ENCODE assay signal across 8 mouse cellular contexts in genomic region chr15:12823455-12824119, GRCm38 (mm10). TPM values are rescaled to one million over a fixed set of nuclear protein-coding genes. Genes with fewer than 3 reads are reported as not detected.
A peak's percentile ranks its signal among the peaks of the same experiment; 100 is the strongest.
DNase-seq lines count a peak whose midpoint lies in the region; ATAC-seq and TF ChIP-seq lines count a peak whose summit lies in the region.

No protein-coding gene starts in this region.

- intact Hi-C loops in left cerebral cortex, postnatal 4 days (cut with DNase I), result loop anchor here (10.0 kb wide), 1 partner anchor 839 kb away; no protein-coding TSS in a partner anchor

- no peaks in the 10 kb centered on the region for H3K9me3 ChIP-seq in lung, embryonic 14.5 days (ENCODE audit: low read depth, low read length)
- no peaks in the 10 kb centered on the region for H3K9me3 ChIP-seq in embryonic facial prominence, embryonic 13.5 days
- H3K9me3 ChIP-seq in limb, embryonic 10.5 days (replicated peaks), result no peaks in the 10 kb centered on the region

- H3K4me1 ChIP-seq in lung, embryonic 14.5 days (ENCODE audit: insufficient read depth), result peaks cover 10% of the 10 kb centered on the region; the same call in 1 of the 2 replicates
- H3K4me1 ChIP-seq in embryonic facial prominence, embryonic 13.5 days, result peaks cover 27% of the 10 kb centered on the region
- peaks cover 16% of the 10 kb centered on the region for H3K4me1 ChIP-seq in limb, embryonic 10.5 days
- H3K4me1 ChIP-seq in olfactory bulb, adult 2 months (ENCODE audit: control insufficient read depth, insufficient read depth, low read length), result peaks cover 10% of the 10 kb centered on the region

- no peak for TF ChIP-seq POLR2A in olfactory bulb, adult 2 months (IDR thresholded peaks at IDR 0.05; ENCODE audit: insufficient read depth, low read depth, low read length)

- WGBS in lung, embryonic 14.5 days, result 81% methylated on average over 2 of the region's 2 CpGs
- 84% methylated on average over 2 of the region's 2 CpGs for WGBS in embryonic facial prominence, embryonic 13.5 days
- 96% methylated on average over 2 of the region's 2 CpGs for WGBS in limb, embryonic 10.5 days
- WGBS in olfactory bulb, adult 2 months, result 95% methylated on average over 2 of the region's 2 CpGs

- no peak for DNase-seq in lung, embryonic 14.5 days
- DNase-seq in lung, postnatal 14 days, result no peak
- no peak for DNase-seq in limb, embryonic 10.5 days (ENCODE audit: low spot score)
- DNase-seq in left cerebral cortex, postnatal 4 days, result no peak
- no peak for DNase-seq in urinary bladder, adult 18-20 months (ENCODE audit: low spot score in 2 of 2)

- peak overlapping the region; percentile 79; the same call in 1 of the 2 replicates for H3K27ac ChIP-seq in lung, embryonic 14.5 days (ENCODE audit: low read depth)
- peak overlapping the region; percentile 80; the same call in 1 of the 2 replicates for H3K27ac ChIP-seq in embryonic facial prominence, embryonic 13.5 days
- peak overlapping the region; percentile 95 for H3K27ac ChIP-seq in limb, embryonic 10.5 days
- H3K27ac ChIP-seq in olfactory bulb, adult 2 months (ENCODE audit: insufficient read depth, low read depth, low read length), result no peak overlapping the region

- H3K36me3 ChIP-seq in lung, embryonic 14.5 days (ENCODE audit: insufficient read depth), result peaks cover 46% of the 10 kb centered on the region
- peaks cover 51% of the 10 kb centered on the region for H3K36me3 ChIP-seq in embryonic facial prominence, embryonic 13.5 days
- peaks cover 67% of the 10 kb centered on the region for H3K36me3 ChIP-seq in limb, embryonic 10.5 days

- peak overlapping the region; percentile 94 for H3K4me3 ChIP-seq in lung, embryonic 14.5 days (ENCODE audit: low read depth, low read length)
- peak overlapping the region; percentile 72 for H3K4me3 ChIP-seq in embryonic facial prominence, embryonic 13.5 days
- peak overlapping the region; percentile 76 for H3K4me3 ChIP-seq in limb, embryonic 10.5 days
- H3K4me3 ChIP-seq in olfactory bulb, adult 2 months (ENCODE audit: insufficient read depth, low read depth, low read length), result 0 out of 2 replicates have a peak overlapping the region, but pooled peaks have one; percentile 66

- ATAC-seq in lung, embryonic 14.5 days (ENCODE audit: insufficient read depth), result no peak
- no peak for ATAC-seq in embryonic facial prominence, embryonic 13.5 days (ENCODE audit: insufficient number of reproducible peaks, insufficient read depth, low FRiP score, low TSS enrichment, low read depth)
- ATAC-seq in megakaryocyte progenitor cell, adult 5-6 weeks (replicated peaks; ENCODE audit: poor library complexity), result no peak

- peak overlapping the region; percentile 96 for H3K9ac ChIP-seq in lung, embryonic 14.5 days
- H3K9ac ChIP-seq in embryonic facial prominence, embryonic 13.5 days, result peak overlapping the region; percentile 87

- H3K27me3 ChIP-seq in lung, embryonic 14.5 days (ENCODE audit: insufficient read depth, low read length), result no peaks in the 10 kb centered on the region
- no peaks in the 10 kb centered on the region for H3K27me3 ChIP-seq in embryonic facial prominence, embryonic 13.5 days
- H3K27me3 ChIP-seq in limb, embryonic 10.5 days (ENCODE audit: low read depth, poor library complexity, severe bottlenecking), result no peaks in the 10 kb centered on the region

- TF ChIP-seq CTCF in lung, embryonic 14.5 days (IDR thresholded peaks at IDR 0.05; ENCODE audit: low read depth), result no peak
- no peak for TF ChIP-seq CTCF in olfactory bulb, adult 2 months (IDR thresholded peaks at IDR 0.05; ENCODE audit: insufficient read depth, low read depth, low read length)

- peak overlapping the region; percentile 70 for H3K4me2 ChIP-seq in lung, embryonic 14.5 days
- peak overlapping the region; percentile 74 for H3K4me2 ChIP-seq in embryonic facial prominence, embryonic 13.5 days

RNA-seq across cellular contexts. Expression of gene 6030458C11Rik, which starts 0.9 kb away (rescaled TPM):
- 35.0 and 35.1 TPM in 2 replicates for polyA plus RNA-seq in lung, embryonic 14.5 days (2014; fragmentation: Nextera tagmentation; extraction: Ambion mirVana)
- 53.2 and 55.4 TPM in 2 replicates for polyA plus RNA-seq in embryonic facial prominence, embryonic 13.5 days (2015; fragmentation: Nextera tagmentation; extraction: Ambion mirVana)
- polyA plus RNA-seq in limb, embryonic 10.5 days (2016; fragmentation: Nextera tagmentation; extraction: Ambion mirVana), result 47.0 and 55.6 TPM in 2 replicates
- polyA plus RNA-seq in olfactory bulb, adult 2 months (2012; ENCODE audit: insufficient read depth, insufficient read length, low replicate concordance, missing spikeins), result not detected in 2 replicates
- total RNA-seq in megakaryocyte progenitor cell, adult 5-6 weeks (2015), result 14.6 and 16.6 TPM in 2 replicates
- total RNA-seq in megakaryocyte progenitor cell, adult 5-6 weeks (2017), result 23.6 and 24.9 TPM in 2 replicates
- total RNA-seq in left cerebral cortex, postnatal 4 days (2021), result 10 to 100 TPM; 26.8 to 29.0 TPM

RNA-seq across cellular contexts. Expression of gene Drosha, which starts 1.0 kb away (rescaled TPM):
- 42.3 TPM in 2 replicates for polyA plus RNA-seq in lung, embryonic 14.5 days (2014; fragmentation: Nextera tagmentation; extraction: Ambion mirVana)
- polyA plus RNA-seq in embryonic facial prominence, embryonic 13.5 days (2015; fragmentation: Nextera tagmentation; extraction: Ambion mirVana), result 46.5 and 54.2 TPM in 2 replicates
- polyA plus RNA-seq in limb, embryonic 10.5 days (2016; fragmentation: Nextera tagmentation; extraction: Ambion mirVana), result 82.4 and 85.5 TPM in 2 replicates
- polyA plus RNA-seq in olfactory bulb, adult 2 months (2012; ENCODE audit: insufficient read depth, insufficient read length, low replicate concordance, missing spikeins), result not detected in 2 replicates
- total RNA-seq in megakaryocyte progenitor cell, adult 5-6 weeks (2015), result 35.1 and 40.4 TPM in 2 replicates
- 19.7 and 21.7 TPM in 2 replicates for total RNA-seq in megakaryocyte progenitor cell, adult 5-6 weeks (2017)
- 100 to 1,000 TPM; 111 to 114 TPM for total RNA-seq in left cerebral cortex, postnatal 4 days (2021)
